Mouse (Mus musculus): ENCODE measurements around the gene Ppp1r10. TPM values are rescaled to one million over a fixed set of nuclear protein-coding genes. Genes with fewer than 3 reads are reported as not detected.
A peak's percentile ranks its signal among the peaks of the same experiment; 100 is the strongest.

Gene Ppp1r10
- polyA plus RNA-seq, 1 experiment from 2014 or later, result 60.2 TPM

DNA sequence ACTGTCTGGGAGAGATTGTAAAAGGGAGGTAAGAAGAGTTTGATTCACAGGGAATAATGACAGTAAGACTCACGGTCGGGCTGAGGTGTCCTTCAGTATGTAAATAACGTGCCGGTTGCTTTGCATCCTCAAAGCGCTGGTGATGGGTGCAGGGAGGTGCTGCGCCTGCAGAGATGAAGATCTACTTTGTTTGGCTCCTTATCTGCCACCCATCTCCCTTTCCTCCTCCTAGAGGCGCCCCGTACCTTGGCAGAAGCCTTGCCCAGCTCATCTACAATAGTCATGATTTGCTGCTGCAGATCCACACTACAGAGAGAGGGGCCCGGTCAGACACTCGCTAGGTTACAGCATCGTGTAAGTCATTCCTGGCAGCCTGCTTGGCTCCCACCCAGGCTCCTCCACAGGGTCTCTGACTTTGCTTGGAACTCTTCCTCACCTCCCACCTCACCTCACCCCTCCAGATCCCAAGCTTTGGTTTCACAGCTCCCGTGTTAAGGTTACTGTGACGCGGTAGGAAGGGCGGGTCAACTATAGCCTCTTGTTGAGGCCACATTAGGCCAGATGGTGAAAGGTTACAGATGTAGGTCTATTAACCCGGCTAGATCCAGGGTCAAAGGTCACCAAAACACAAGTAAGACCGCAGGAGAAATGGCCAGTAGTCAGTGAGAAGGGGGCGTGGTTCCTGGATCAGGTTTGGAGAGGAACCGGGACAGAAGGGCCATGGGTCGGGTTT is 6.9 kb upstream of the Ppp1r10 start:
- peak overlapping the region; percentile 83 for H3K9ac ChIP-seq
- ATAC-seq (ENCODE audit: low FRiP score, low read depth), result peak; percentile 63
- H3K27me3 ChIP-seq (replicated peaks), result no peaks in the 10 kb centered on the region
- H3K4me3 ChIP-seq, result peak overlapping the region; percentile 70
- H3K9me3 ChIP-seq, result no peaks in the 10 kb centered on the region
- H3K27ac ChIP-seq, result peak overlapping the region; percentile 46
- 23% methylated on average over 20 of the region's 20 CpGs for WGBS
- peak overlapping the region; percentile 92 for H3K4me2 ChIP-seq (replicated peaks)
- H3K4me1 ChIP-seq, result peaks cover 17% of the 10 kb centered on the region
- peaks cover 45% of the 10 kb centered on the region for H3K36me3 ChIP-seq

DNA sequence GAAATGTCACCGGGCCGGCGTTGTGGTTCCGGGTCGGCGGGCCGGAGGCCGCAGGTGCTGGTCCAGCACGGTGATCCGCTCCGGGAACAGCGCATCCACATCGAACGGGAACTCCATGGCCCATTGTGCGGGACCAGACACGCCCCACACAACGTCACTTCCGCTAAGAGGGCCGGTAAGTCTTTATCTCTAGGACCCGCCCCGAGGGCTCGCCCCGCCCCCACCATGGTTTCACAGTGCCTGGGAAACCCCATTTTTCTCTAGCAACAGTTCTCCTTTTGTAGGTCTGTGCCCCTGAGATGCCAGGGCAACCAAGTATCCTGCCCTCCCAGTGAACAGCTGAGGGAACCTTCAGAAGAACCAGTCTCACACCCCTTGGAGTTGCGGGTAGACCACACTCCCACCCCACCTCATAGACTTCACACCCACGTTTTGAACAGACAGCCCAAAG is 6.3 kb upstream of the Ppp1r10 start, which contains the start of gene Atat1:
Atat1 (minus strand) TSS at position 157 of the 451 bp plus-strand sequence.
- no peaks in the 10 kb centered on the region for H3K27me3 ChIP-seq (replicated peaks)
- 4% methylated on average over 25 of the region's 25 CpGs for WGBS
- peaks cover 39% of the 10 kb centered on the region for H3K36me3 ChIP-seq

DNA sequence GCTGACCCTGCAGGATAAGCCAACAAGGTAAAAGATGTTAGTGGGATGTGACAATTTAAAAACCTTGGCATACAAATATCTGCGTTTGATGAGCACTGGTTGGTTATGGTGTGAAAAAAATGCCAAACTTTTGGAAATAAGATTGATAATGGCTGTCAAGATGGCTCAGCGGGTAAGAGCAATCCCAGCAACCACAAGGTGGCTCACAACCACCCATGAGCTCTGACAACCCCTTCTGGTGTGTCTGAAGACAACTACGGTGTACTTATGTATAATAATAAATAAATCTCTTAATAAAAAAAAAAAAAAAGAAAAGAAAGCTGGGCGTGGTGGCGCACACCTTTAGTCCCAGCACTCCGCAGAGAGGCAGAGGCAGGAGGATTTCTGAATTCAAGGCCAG is 1.3 kb upstream of the Ppp1r10 start:
- H3K4me2 ChIP-seq (replicated peaks), result peak overlapping the region; percentile 74
- WGBS, result 81% methylated on average over 6 of the region's 6 CpGs
- H3K4me3 ChIP-seq, result no peak overlapping the region
- no peaks in the 10 kb centered on the region for H3K27me3 ChIP-seq (replicated peaks)
- no peak overlapping the region for H3K9ac ChIP-seq
- peaks cover 12% of the 10 kb centered on the region for H3K4me1 ChIP-seq
- peaks cover 8% of the 10 kb centered on the region; the same call in 1 of the 2 replicates for H3K36me3 ChIP-seq
- no peaks in the 10 kb centered on the region for H3K9me3 ChIP-seq
- no peak for ATAC-seq (ENCODE audit: low FRiP score, low read depth)
- no peak overlapping the region for H3K27ac ChIP-seq

More for the DNA sequence above, 6.3 kb upstream of the Ppp1r10 start, which contains the start of gene Atat1:
- Histone ChIP-seq H3K9ac (peak within 1 kb of the TSS; percentile 83), H3K4me1 (peaks cover 17% of the 10 kb centered on the region), H3K4me3 (peak within 1 kb of the TSS; percentile 70), H3K4me2 (replicated peaks) (peak within 1 kb of the TSS; percentile 92), H3K27ac (peak within 1 kb of the TSS; percentile 46), H3K9me3 (no peaks in the 10 kb centered on the region)
- peak; percentile 96 for ATAC-seq (ENCODE audit: low FRiP score, low read depth)

DNA sequence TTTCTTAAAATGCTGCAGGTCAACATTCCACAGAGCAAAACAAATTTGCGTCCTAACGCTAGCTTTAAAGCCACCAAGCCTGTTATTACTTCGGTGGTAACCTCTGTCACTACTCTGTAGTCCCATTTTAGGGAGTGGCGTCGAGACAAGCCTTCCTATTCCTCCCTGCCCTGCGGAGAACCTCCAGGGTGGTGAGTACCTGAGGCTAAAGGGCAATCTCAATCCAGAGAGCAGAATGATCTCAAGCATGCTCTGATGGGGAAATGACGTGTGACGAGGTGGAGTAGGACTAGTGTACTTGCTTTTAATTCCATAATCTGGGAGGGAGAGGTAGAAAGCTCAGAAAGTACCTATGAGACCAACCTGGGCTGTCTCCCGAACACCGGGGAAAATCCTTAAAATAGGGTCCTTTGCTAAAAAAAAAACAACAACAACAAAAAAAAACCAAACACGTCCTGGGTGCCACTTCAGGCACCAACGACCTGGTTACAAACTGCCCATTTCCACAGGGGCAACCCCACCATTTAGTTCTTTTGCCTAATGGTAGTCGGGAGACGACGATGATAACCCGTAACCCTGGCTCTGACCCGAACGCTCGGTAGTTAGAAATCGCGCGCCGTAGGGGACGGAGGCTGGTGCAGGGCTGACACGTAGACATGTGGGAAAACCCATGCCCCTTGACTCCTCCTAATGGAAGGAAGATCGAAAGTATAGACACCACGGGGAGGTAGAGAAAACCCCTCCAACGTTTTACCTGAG is 517 bp upstream of the Ppp1r10 start:
- H3K9me3 ChIP-seq, result no peaks in the 10 kb centered on the region
- WGBS, result 4% methylated on average over 28 of the region's 28 CpGs
- ATAC-seq (ENCODE audit: low FRiP score, low read depth), result no peak; the same call in 1 of the 2 replicates

DNA sequence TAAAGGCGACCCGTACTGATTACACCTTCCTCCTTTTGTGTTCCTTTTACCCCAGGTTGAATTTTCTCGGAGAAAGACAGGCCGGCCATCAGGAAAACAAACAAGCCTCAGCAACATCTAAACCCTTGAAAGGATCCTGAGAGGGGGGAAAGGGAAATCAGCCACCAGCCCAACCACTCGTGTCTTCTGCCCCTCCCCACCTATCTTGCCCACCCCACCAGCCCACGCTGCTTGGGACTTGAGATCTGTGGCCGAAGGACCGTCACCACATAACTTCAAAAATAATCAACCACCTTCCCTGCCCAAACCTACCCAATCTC is 869 bp downstream of the Ppp1r10 start:
- H3K27ac ChIP-seq, result peak overlapping the region; percentile 96
- peak overlapping the region; percentile 98 for H3K9ac ChIP-seq
- peak overlapping the region; percentile 74 for H3K4me2 ChIP-seq (replicated peaks)
- WGBS, result 0% methylated on average over 8 of the region's 8 CpGs
- no peaks in the 10 kb centered on the region for H3K27me3 ChIP-seq (replicated peaks)
- H3K9me3 ChIP-seq, result no peaks in the 10 kb centered on the region
- peaks cover 29% of the 10 kb centered on the region for H3K4me1 ChIP-seq
- peak overlapping the region; percentile 71 for H3K4me3 ChIP-seq
- ATAC-seq (ENCODE audit: low FRiP score, low read depth), result no peak
- H3K36me3 ChIP-seq, result peaks cover 8% of the 10 kb centered on the region; the same call in 1 of the 2 replicates

More for the DNA sequence above, 517 bp upstream of the Ppp1r10 start:
- Histone ChIP-seq H3K4me2 (replicated peaks) (peak overlapping the region; percentile 74), H3K4me1 (peaks cover 19% of the 10 kb centered on the region), H3K27ac (peak overlapping the region; percentile 51; the same call in 1 of the 2 replicates), H3K36me3 (peaks cover 8% of the 10 kb centered on the region; the same call in 1 of the 2 replicates), H3K9ac (peak overlapping the region; percentile 98), H3K4me3 (peak overlapping the region; percentile 71), H3K27me3 (replicated peaks) (no peaks in the 10 kb centered on the region)

DNA sequence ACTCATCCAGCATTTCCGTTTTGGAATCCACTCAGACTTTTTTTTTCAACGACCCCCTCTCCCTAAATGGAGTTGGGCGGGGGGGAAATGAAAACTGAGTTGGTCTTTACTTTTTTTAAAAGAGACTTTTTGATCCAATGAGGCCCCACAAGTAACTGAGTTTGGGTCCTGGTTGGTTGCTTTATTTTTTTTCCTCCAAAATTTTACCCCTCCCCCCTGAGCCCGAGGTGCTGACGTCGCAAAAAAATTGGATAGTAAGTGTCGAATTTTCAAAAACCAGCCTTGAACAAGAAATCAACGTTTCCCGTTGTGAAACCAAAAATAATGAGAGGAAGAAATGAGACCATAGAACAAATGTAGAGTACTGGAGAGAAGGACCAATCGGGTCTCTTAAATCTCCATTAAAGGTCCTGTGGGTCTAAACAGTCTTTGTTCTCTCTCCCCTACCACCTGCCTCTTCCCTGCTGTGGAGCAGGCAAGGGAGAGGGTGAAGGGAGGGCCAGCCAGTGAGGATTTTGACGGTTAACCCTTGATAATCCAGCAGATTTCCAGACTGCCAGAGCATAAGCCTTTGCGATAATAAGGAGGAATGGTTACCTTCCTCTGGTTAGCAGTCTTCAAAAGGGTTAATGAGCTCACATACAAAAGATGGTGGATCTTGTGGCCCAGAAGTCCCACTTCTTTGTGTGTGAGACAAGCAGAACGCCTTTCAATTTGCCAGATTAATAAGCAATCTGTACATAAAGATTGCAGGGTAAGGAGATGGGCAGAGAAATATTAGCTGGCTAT is 1.4 kb downstream of the Ppp1r10 start:
- Histone ChIP-seq H3K4me2 (replicated peaks) (peak overlapping the region; percentile 74), H3K9me3 (no peaks in the 10 kb centered on the region), H3K4me3 (peak overlapping the region; percentile 71), H3K9ac (peak overlapping the region; percentile 98), H3K27me3 (replicated peaks) (no peaks in the 10 kb centered on the region), H3K4me1 (peaks cover 34% of the 10 kb centered on the region), H3K27ac (peak overlapping the region; percentile 96), H3K36me3 (peaks cover 4% of the 10 kb centered on the region; the same call in 1 of the 2 replicates)
- peak; percentile 26; the same call in 1 of the 2 replicates for ATAC-seq (ENCODE audit: low FRiP score, low read depth)
- under 1% methylated on average over 13 of the region's 13 CpGs for WGBS

DNA sequence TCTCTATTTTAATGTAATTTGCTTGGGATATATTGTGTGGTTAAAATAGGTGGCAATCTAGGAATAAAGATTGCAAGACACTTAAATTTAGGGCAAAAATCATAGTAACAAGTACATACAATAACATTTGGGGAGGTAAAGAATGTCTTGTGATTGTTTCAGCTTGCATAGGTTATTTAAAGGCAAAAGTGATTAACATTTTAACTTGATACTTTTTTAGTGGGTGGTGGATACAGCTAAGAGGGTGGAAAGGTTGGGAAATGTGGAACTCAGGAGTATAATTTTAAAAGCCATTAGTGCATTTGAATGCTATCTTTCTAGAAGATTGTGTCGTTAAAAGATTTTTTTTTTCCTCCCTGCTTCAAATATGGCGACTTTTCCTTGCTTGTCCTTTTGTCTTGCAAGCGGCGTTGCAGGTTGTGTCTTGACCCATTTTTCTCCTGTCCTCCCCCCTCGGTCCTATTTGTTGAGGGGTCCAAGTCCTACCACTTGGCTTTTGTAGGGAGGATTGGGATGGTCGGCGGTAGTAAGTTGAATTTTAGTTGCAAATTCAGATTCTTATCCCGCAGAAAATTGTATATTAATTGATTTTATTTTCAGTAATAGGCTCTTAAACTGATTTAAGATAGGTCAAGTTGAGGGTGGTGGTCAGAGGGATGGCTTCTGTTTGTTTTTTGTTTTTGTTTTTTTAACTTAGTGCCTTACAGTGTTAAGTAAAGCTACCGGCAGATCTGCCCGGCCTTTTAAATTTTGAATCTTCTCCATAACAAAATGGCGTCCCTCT is 2.2 kb downstream of the Ppp1r10 start:
- no peak for ATAC-seq (ENCODE audit: low FRiP score, low read depth)

DNA sequence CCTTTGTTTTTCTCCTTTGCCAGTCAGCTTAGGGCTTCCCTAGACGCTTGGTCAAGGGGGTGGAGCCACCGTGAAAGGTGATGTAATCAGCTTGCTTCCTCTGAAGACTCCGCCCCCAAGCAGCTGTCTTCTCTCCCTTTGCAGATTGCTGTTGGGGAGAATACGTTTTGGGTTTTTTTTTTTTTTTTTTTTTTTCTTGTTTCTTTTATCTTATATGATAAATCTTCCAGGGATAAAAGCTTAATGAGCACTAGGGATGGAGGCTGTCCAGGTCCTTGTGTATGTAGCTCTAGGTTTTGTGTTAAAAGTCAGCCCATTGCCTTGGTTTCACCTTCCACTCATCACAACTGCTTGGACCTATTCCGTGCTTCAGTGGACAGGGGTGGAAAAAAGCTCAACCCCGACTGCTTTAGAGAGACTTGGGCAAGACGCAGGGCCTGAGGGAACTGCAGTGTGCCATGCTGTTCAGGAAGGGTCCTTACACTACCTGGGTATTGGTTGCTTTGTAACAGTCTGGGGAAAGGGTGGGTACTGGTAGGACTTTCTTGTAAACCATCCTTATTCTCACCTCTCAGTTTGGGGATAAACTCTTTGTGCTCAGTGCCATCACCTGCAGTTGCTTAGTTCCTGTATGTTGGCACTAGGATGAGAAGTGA is 3.0 kb downstream of the Ppp1r10 start:
- H3K27me3 ChIP-seq (replicated peaks), result no peaks in the 10 kb centered on the region
- H3K4me1 ChIP-seq, result peaks cover 34% of the 10 kb centered on the region
- no peaks in the 10 kb centered on the region for H3K9me3 ChIP-seq
- H3K36me3 ChIP-seq, result peaks cover 16% of the 10 kb centered on the region
- H3K27ac ChIP-seq, result peak overlapping the region; percentile 96
- ATAC-seq (ENCODE audit: low FRiP score, low read depth), result peak; percentile 31
- H3K4me3 ChIP-seq, result peak overlapping the region; percentile 71
- WGBS, result 11% methylated on average over 7 of the region's 7 CpGs
- peak overlapping the region; percentile 74 for H3K4me2 ChIP-seq (replicated peaks)
- peak overlapping the region; percentile 98 for H3K9ac ChIP-seq

More for the DNA sequence above, 2.2 kb downstream of the Ppp1r10 start:
- Histone ChIP-seq H3K27ac (peak overlapping the region; percentile 96), H3K4me2 (replicated peaks) (peak overlapping the region; percentile 74), H3K27me3 (replicated peaks) (no peaks in the 10 kb centered on the region), H3K9ac (peak overlapping the region; percentile 98), H3K9me3 (no peaks in the 10 kb centered on the region), H3K4me1 (peaks cover 34% of the 10 kb centered on the region), H3K36me3 (peaks cover 11% of the 10 kb centered on the region), H3K4me3 (peak overlapping the region; percentile 71)
- WGBS, result under 1% methylated on average over 11 of the region's 11 CpGs

DNA sequence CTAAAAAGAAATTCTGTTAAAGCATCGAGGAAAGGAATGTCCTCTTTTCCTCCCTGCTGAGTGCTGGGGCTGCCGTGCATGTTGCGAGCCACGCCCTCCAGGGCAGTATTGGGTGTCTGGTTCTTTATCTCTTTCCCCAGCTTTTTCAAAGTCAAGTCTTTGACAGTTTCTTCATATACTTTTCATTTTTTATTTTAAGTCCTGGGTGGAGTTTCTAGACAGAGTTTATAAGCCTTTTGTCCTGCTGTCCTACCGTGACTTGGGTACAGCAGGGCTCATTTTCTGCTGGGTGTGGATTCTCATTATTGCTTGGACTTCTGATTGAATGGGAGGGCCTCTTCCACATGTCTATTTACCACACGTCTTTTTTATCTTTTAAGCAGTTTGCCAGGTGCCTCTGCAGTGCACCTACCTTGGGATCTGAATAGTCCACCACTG is 3.6 kb downstream of the Ppp1r10 start:
- Histone ChIP-seq H3K36me3 (peaks cover 22% of the 10 kb centered on the region), H3K9ac (peak overlapping the region; percentile 72), H3K9me3 (no peaks in the 10 kb centered on the region), H3K27ac (peak overlapping the region; percentile 44; the same call in 1 of the 2 replicates), H3K4me1 (peaks cover 34% of the 10 kb centered on the region), H3K27me3 (replicated peaks) (no peaks in the 10 kb centered on the region), H3K4me3 (peak overlapping the region; percentile 71), H3K4me2 (replicated peaks) (peak overlapping the region; percentile 74)
- no peak for ATAC-seq (ENCODE audit: low FRiP score, low read depth)
- 51% methylated on average over 6 of the region's 6 CpGs for WGBS

DNA sequence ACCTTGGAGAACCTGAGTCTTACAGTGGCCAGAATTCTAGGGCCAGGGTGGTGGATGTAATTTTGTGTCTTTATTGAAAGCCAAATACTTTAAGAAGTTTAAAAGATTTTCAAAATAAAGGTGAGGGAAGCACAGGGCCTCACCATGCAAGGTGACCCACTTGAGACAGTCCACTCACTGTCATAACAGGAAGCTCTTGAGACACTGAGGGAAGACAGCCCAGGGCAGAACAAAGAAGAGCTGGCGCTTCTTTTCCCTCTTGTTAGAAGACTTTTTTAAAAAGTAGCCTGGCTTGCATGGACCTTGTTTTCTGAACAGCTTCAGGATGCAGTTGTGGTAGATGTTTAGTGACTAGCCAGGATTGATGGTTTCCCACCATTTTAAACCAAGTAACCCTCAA is 4.2 kb downstream of the Ppp1r10 start:
- Histone ChIP-seq H3K9me3 (no peaks in the 10 kb centered on the region), H3K36me3 (peaks cover 27% of the 10 kb centered on the region), H3K4me2 (replicated peaks) (peak overlapping the region; percentile 74), H3K27me3 (replicated peaks) (no peaks in the 10 kb centered on the region), H3K4me3 (no peak overlapping the region), H3K4me1 (peaks cover 32% of the 10 kb centered on the region), H3K27ac (0 out of 2 replicates have a peak overlapping the region, but pooled peaks have one; percentile 44), H3K9ac (peak overlapping the region; percentile 72; the same call in 1 of the 2 replicates)
- 84% methylated on average over 1 of the region's 1 CpGs for whole genome bisulfite sequencing
- no peak for ATAC-seq (ENCODE audit: low FRiP score, low read depth)

All from neural tube, embryonic 12.5 days (tissue).